Mouse (Mus musculus) brain, adult 2 months (tissue): Measurements from ENCODE around the gene Agbl5.
A peak's percentile ranks its signal among the peaks of the same experiment; 100 is the strongest.

Source experiments
- DNase-seq: peaks from one replicate; pipeline ENCODE4 v3.0.0; 2011; ENCODE audit warnings: low read depth, low spot score

Gene Agbl5

GRCm38 (mm10) chr5:30919831-30920614 lies 31.5 kb downstream of the Agbl5 start:
- no peak for DNase-seq

GRCm38 (mm10) chr5:30920621-30921020 lies 32.1 kb downstream of the Agbl5 start:
- no peak for DNase-seq

GRCm38 (mm10) chr5:30921256-30922033 lies 33.0 kb downstream of the Agbl5 start, which contains the start of gene Khk:
TSS of gene Khk (plus strand) at chr5:30921431.
- DNase-seq = peak; percentile 94

DNA sequence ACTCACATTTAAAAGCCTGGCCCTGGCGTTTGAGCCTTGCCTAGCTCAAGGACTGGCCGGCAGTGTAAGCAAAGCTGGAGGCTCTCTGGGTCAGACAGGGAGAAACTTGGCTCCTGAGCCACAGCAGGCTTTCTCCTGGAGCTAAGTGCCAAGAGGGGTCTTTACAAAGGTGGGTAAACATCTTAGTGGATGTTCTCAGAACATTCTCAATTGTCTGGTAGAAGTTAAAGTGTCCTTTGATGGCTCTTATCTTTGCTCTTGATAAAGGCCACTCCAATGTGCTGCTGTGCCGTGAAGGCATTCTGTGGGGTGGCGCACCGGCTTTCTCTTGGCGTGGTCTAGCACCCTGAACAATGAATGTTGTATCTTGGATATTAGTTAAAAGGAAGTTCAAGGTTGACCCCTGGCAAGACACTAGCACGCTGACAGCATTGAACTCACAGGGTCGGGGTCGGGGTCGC lies 34.1 kb downstream of the Agbl5 start:
- no peak for DNase-seq

GRCm38 (mm10) chr5:30923119-30923518 lies 34.6 kb downstream of the Agbl5 start:
- DNase-seq = no peak

GRCm38 (mm10) chr5:30924614-30925013 lies 36.1 kb downstream of the Agbl5 start:
- DNase-seq = no peak

GRCm38 (mm10) chr5:30925217-30925616 lies 36.7 kb downstream of the Agbl5 start:
- no peak for DNase-seq

GRCm38 (mm10) chr5:30926073-30926472 lies 37.6 kb downstream of the Agbl5 start:
- no peak for DNase-seq

GRCm38 (mm10) chr5:30927945-30928529 lies 39.5 kb downstream of the Agbl5 start:
- peak; percentile 85 for DNase-seq

DNA sequence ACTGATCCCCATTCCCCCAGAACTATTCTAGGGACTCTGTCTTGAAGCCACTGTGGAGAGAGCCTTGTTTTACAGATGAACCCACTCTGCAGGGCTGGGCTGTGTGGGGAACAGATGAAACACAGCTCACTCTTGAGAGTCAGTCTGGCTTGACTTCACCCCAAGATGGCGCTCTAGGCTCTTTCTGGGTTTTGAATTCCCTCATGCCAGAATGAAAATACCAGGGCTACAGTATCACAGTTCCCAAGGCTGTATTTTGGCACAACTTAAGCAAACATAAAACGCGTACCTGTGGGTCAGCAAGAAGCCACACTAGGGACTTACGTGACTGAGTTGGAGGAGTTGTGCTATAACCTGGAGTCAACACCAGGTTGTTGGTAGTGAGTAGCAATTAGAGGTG lies 41.6 kb downstream of the Agbl5 start:
- peak; percentile 89 for DNase-seq

- no peak for DNase-seq
Observed at GRCm38 (mm10) chr5:30930846-30931245, 42.4 kb downstream of the Agbl5 start.

- DNase-seq = peak; percentile 59
Observed at GRCm38 (mm10) chr5:30931378-30931777, 42.9 kb downstream of the Agbl5 start.

GRCm38 (mm10) chr5:30933705-30934104 lies 45.2 kb downstream of the Agbl5 start:
- DNase-seq = no peak

GRCm38 (mm10) chr5:30934725-30935461 lies 46.4 kb downstream of the Agbl5 start:
- DNase-seq = peak; percentile 40

- DNase-seq = peak; percentile 52
Observed at GRCm38 (mm10) chr5:30943004-30943403, 54.5 kb downstream of the Agbl5 start.

DNA sequence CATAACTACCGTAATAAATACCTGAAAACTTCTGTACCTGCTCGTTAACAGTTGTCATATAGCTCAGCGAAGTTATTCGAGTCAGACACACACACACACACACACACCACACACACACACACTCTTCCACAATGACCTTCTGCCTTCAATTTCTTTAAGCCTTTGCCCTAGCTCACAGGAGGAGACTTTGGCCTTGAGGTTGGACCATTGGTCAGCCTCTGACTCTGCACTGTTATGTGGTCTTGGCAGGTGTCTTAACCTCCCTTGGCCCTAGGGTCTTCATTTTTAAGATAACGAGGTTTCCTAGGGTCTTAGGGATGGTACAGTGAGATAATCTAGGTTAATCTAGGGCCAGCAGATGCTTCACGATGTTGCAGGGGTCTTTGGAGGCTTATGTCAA lies 55.9 kb downstream of the Agbl5 start:
- DNase-seq = no peak

DNA sequence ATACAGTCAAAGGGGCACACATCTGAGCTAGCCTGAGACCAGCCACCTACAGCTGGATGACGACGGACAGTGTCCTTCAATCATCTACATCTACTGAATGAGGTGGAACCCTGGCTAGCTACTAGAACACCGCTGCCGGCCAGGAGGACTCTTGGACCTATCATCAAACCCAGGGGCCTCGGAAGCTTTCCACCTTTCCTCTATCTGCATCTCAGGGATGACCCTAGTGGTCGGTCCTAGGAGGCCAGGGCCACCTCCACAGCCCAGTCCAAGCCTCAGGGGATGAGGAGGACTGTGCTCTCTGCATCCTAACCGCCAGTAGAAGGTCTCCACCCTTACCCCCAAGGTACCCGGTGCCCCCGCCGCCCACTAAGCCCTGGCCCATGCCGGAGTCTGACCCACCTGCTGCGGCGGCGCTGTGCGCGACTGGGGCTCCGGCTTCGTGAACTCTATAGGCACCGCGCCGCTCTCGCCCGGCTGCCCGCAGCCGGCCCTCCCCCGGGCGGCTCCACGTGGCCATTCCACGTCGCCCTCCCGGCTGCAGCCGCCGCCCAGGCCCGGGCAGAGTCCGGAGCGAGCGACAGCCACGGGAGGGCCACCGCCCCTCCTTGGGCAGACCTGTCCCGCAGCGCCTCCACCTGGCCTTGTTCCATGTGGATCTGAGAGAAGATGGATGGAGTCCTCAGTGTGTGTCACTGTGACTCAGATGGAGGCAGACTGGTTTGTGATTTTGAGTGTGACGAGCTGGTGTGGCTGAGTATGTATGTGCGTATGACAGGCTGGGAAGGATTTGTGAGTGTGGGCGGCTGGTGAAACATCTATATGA lies 56.7 kb downstream of the Agbl5 start, which contains the start of gene Cgref1:
TSS of gene Cgref1 (minus strand) at position 636 of the 826 bp plus-strand sequence.
- peak; percentile 91 for DNase-seq

GRCm38 (mm10) chr5:30948620-30949019 lies 60.1 kb downstream of the Agbl5 start:
- no peak for DNase-seq

GRCm38 (mm10) chr5:30949654-30950326 lies 61.3 kb downstream of the Agbl5 start:
- peak; percentile 94 for DNase-seq

- DNase-seq = peak; percentile 64
Observed at GRCm38 (mm10) chr5:30950451-30950850, 62.0 kb downstream of the Agbl5 start.
